Mouse (Mus musculus) spleen, adult 2 months (tissue): Measurements from ENCODE around the gene Mapkapk5.

Experiments
- CTCF ChIP-seq: fragments of 200-500 bp; IDR thresholded peaks from 2 replicates; pipeline ENCODE4 v1.5.1; 2011; ENCODE audit warnings: mild to moderate bottlenecking, inconsistent platforms; ENCODE audit not compliant: insufficient read depth, insufficient read length, insufficient replicate concordance; ENCODE audit errors: extremely low read depth
- POLR2A ChIP-seq: fragments of 200-500 bp; IDR thresholded peaks from 2 replicates; pipeline ENCODE4 v1.6.1; 2011; ENCODE audit warnings: low read depth, low read length, inconsistent platforms

DNA sequence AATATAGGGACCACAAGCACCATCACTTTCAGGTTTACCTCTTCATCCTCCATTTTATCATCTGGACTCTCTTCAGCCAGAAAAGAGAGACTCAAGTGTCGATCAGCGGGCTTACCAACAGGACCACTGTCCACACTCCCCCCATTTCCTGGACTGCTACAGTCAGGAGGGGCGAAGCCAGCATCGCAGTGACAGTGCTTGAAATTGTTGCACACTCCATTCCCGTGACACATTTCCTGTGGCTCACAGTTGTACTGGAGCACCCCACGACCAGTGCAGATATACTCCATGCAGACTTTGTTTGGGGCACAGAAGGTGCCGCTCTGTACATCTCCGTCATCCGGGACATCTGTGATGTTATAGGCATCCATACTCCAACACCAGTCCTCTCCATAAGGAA lies 26.7 kb downstream of the Mapkapk5 start:
- TF ChIP-seq CTCF = no peak
- no peak for TF ChIP-seq POLR2A
